Mouse (Mus musculus): ENCODE data around the gene Trappc12. TPM values are rescaled to one million over a fixed set of nuclear protein-coding genes. Genes with fewer than 3 reads are reported as not detected.

Gene Trappc12
- total RNA-seq, 1 experiment = 18.9 TPM

DNA sequence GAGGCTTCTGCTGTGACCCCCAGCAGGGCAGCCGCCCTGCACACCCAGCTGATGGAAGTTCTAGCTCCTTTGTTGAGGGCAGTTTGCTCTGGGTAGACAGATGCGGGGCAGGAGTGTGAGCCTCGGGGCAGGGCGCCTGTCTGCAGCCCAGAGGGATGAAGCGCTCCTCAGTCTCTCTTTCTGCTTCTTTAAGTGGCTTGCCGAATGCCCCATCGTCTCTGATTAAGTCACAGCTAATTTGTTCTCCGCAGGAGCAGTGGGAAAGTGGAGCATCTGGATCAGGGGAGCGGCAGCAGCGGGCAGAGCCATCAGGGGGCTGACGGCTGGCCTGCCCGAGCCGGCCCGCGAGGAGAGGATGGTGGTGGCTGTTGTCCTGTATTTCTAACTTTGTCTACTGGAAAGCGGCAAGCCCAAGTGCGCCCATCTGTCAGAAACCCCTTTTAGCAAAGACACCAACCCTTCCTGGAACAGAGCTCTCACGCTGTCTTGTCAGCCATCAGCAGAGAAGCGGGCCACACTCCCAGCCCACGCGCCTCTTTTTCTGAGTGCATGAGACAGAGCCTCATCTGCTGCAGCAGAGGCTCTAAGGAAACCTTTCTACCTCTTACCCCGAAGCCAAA is 39.6 kb downstream of the Trappc12 start:
- H3K36me3 ChIP-seq (ENCODE audit: control insufficient read depth, insufficient read depth, low read length, poor library complexity, severe bottlenecking) = no peaks in the 10 kb centered on the region; the same call in 1 of the 2 replicates
- no peak overlapping the region for H3K4me3 ChIP-seq (ENCODE audit: insufficient read depth in 1 of 2, low read depth in 1 of 2, low read length in 2 of 2, poor library complexity in 1 of 2, severe bottlenecking in 1 of 2)
- H3K4me1 ChIP-seq (ENCODE audit: control insufficient read depth in 2 of 2, insufficient read depth in 2 of 2, low read length in 2 of 2, poor library complexity in 1 of 2) = no peaks in the 10 kb centered on the region; a peak in 2 of 4 replicates
- no peak overlapping the region for H3K9ac ChIP-seq (ENCODE audit: insufficient read depth, low read depth, low read length, poor library complexity, severe bottlenecking)
- no peak for TF ChIP-seq ZNF384 (IDR thresholded peaks at IDR 0.05; ENCODE audit: low read depth, low read length)
- TF ChIP-seq MAFK (IDR thresholded peaks at IDR 0.05; ENCODE audit: insufficient read depth, low read depth, low read length) = no peak
- no peak for TF ChIP-seq HCFC1 (IDR thresholded peaks at IDR 0.05; ENCODE audit: borderline replicate concordance, insufficient read depth, low read length)
- TF ChIP-seq CHD2 (IDR thresholded peaks at IDR 0.05; ENCODE audit: low read depth, low read length) = no peak
- no peak for TF ChIP-seq ZC3H11A (IDR thresholded peaks at IDR 0.05; ENCODE audit: borderline replicate concordance, low read depth, low read length)
- in situ Hi-C loops (cut with MboI; ENCODE audit: low sequenced_read_pairs in 2 of 2, unreplicated experiment in 2 of 2) = no loop called here
- H3K9me3 ChIP-seq (ENCODE audit: control insufficient read depth, insufficient read depth, low read depth, low read length) = no peaks in the 10 kb centered on the region
- no peak overlapping the region for H3K27ac ChIP-seq (ENCODE audit: insufficient read depth, low read depth, low read length, poor library complexity, severe bottlenecking)
- no peak for DNase-seq (ENCODE audit: low read depth, low spot score)

GRCm38 (mm10) chr12:28708154-28708553 is 42.1 kb downstream of the Trappc12 start:
- Histone ChIP-seq H3K27ac (ENCODE audit: insufficient read depth, low read depth, low read length, poor library complexity, severe bottlenecking) (no peak overlapping the region), H3K4me3 (ENCODE audit: insufficient read depth in 1 of 2, low read depth in 1 of 2, low read length in 2 of 2, poor library complexity in 1 of 2, severe bottlenecking in 1 of 2) (no peak overlapping the region), H3K4me1 (ENCODE audit: control insufficient read depth in 2 of 2, insufficient read depth in 2 of 2, low read length in 2 of 2, poor library complexity in 1 of 2) (peaks cover 0 to 3% of the 10 kb centered on the region in 2 experiments; a peak in 3 of 4 replicates), H3K9ac (ENCODE audit: insufficient read depth, low read depth, low read length, poor library complexity, severe bottlenecking) (no peak overlapping the region), H3K36me3 (ENCODE audit: control insufficient read depth, insufficient read depth, low read length, poor library complexity, severe bottlenecking) (no peaks in the 10 kb centered on the region; the same call in 1 of the 2 replicates), H3K9me3 (ENCODE audit: control insufficient read depth, insufficient read depth, low read depth, low read length) (no peaks in the 10 kb centered on the region)
- in situ Hi-C loops (cut with MboI; ENCODE audit: low sequenced_read_pairs in 2 of 2, unreplicated experiment in 2 of 2) = no loop called here
- DNase-seq (ENCODE audit: low read depth, low spot score) = no peak
- no peak for TF ChIP-seq ZC3H11A (IDR thresholded peaks at IDR 0.05; ENCODE audit: borderline replicate concordance, low read depth, low read length)

DNA sequence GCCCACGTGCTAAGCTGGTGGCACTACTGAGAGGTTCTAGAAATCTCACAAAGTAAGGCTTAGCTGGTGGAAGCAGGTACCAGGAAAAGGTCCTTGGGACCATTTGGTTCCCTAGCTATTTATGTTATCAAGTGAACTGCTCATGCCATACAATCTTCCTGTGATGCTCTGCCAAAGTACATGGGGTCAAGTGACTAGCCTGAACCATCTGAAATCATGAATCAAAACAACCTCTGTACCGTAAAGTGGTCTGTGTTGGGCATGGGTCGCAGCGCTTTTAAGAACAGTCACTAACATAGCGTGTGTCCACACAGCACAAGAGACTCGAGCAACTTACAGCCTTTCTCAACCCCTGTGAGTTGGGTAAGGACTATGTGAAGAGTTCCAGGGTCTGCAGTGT is 45.1 kb downstream of the Trappc12 start:
- H3K27ac ChIP-seq (ENCODE audit: insufficient read depth, low read depth, low read length, poor library complexity, severe bottlenecking) = no peak overlapping the region
- H3K9me3 ChIP-seq (ENCODE audit: control insufficient read depth, insufficient read depth, low read depth, low read length) = no peaks in the 10 kb centered on the region
- H3K9ac ChIP-seq (ENCODE audit: insufficient read depth, low read depth, low read length, poor library complexity, severe bottlenecking) = no peak overlapping the region
- peaks cover 0 to 6% of the 10 kb centered on the region in 2 experiments; a peak in 2 of 4 replicates for H3K4me1 ChIP-seq (ENCODE audit: control insufficient read depth in 2 of 2, insufficient read depth in 2 of 2, low read length in 2 of 2, poor library complexity in 1 of 2)
- no peak for TF ChIP-seq ZNF384 (IDR thresholded peaks at IDR 0.05; ENCODE audit: low read depth, low read length)
- no peak for TF ChIP-seq MAFK (IDR thresholded peaks at IDR 0.05; ENCODE audit: insufficient read depth, low read depth, low read length)
- no peak for TF ChIP-seq HCFC1 (IDR thresholded peaks at IDR 0.05; ENCODE audit: borderline replicate concordance, insufficient read depth, low read length)
- no peak for TF ChIP-seq ZC3H11A (IDR thresholded peaks at IDR 0.05; ENCODE audit: borderline replicate concordance, low read depth, low read length)
- no peak for TF ChIP-seq CHD2 (IDR thresholded peaks at IDR 0.05; ENCODE audit: low read depth, low read length)
- no peak for DNase-seq (ENCODE audit: low read depth, low spot score)
- no peaks in the 10 kb centered on the region; the same call in 1 of the 2 replicates for H3K36me3 ChIP-seq (ENCODE audit: control insufficient read depth, insufficient read depth, low read length, poor library complexity, severe bottlenecking)
- in situ Hi-C loops (cut with MboI; ENCODE audit: low sequenced_read_pairs in 2 of 2, unreplicated experiment in 2 of 2) = no loop called here
- no peak overlapping the region for H3K4me3 ChIP-seq (ENCODE audit: insufficient read depth in 1 of 2, low read depth in 1 of 2, low read length in 2 of 2, poor library complexity in 1 of 2, severe bottlenecking in 1 of 2)

DNA sequence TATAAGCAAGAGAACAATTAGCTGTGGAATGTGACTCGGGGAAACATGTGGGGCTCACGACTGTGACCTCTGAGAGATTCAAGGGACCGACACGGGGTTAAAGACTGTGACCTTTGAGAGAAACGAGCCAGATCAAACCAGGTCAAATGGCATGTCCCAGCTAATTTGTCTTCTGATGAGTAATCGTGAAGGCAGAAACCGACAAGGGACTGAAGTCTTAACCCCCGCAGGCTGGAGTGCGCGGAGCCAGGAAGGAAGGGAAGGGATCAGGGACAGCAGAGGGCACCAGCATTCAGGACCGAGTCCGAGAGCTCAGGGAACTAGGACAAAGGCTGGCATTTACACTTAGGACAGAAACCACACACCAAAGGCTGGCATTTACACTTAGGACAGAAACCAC is 45.9 kb downstream of the Trappc12 start:
- no peak for DNase-seq (ENCODE audit: low read depth, low spot score)
- TF ChIP-seq CHD2 (IDR thresholded peaks at IDR 0.05; ENCODE audit: low read depth, low read length) (no peak), HCFC1 (IDR thresholded peaks at IDR 0.05; ENCODE audit: borderline replicate concordance, insufficient read depth, low read length) (no peak)

DNA sequence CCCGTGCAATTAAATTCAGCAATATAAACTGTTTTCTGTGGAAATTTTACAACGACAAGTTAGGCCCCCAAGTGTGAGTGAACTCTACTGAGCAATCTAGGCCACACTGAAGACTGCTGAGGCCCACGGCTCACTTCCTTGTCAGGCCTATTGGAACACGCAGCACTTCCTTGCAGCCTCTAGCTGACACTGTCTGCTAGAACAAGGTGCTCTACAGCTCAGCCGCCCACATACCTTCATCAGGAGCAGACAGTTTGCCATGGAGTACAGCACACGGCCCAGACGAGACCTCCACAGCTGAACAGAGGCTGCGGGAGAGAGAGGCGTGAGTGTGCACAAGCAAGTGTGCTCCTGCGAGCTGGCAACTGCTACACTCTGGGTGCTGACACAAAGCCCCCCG is 49.0 kb downstream of the Trappc12 start:
- no peak overlapping the region for H3K9ac ChIP-seq (ENCODE audit: insufficient read depth, low read depth, low read length, poor library complexity, severe bottlenecking)
- no peaks in the 10 kb centered on the region for H3K36me3 ChIP-seq (ENCODE audit: control insufficient read depth, insufficient read depth, low read length, poor library complexity, severe bottlenecking)
- no peak overlapping the region for H3K4me3 ChIP-seq (ENCODE audit: insufficient read depth in 1 of 2, low read depth in 1 of 2, low read length in 2 of 2, poor library complexity in 1 of 2, severe bottlenecking in 1 of 2)
- H3K27ac ChIP-seq (ENCODE audit: insufficient read depth, low read depth, low read length, poor library complexity, severe bottlenecking) = no peak overlapping the region
- in situ Hi-C loops (cut with MboI; ENCODE audit: low sequenced_read_pairs in 2 of 2, unreplicated experiment in 2 of 2) = no loop called here
- DNase-seq (ENCODE audit: low read depth, low spot score) = no peak
- H3K9me3 ChIP-seq (ENCODE audit: control insufficient read depth, insufficient read depth, low read depth, low read length) = no peaks in the 10 kb centered on the region
- H3K4me1 ChIP-seq (ENCODE audit: control insufficient read depth in 2 of 2, insufficient read depth in 2 of 2, low read length in 2 of 2, poor library complexity in 1 of 2) = peaks cover 3 to 11% of the 10 kb centered on the region in 2 experiments; a peak in 2 of 4 replicates
- no peak for TF ChIP-seq HCFC1 (IDR thresholded peaks at IDR 0.05; ENCODE audit: borderline replicate concordance, insufficient read depth, low read length)

More for the DNA sequence above, 45.9 kb downstream of the Trappc12 start:
- Histone ChIP-seq H3K4me3 (ENCODE audit: insufficient read depth in 1 of 2, low read depth in 1 of 2, low read length in 2 of 2, poor library complexity in 1 of 2, severe bottlenecking in 1 of 2) (no peak overlapping the region), H3K9me3 (ENCODE audit: control insufficient read depth, insufficient read depth, low read depth, low read length) (no peaks in the 10 kb centered on the region), H3K9ac (ENCODE audit: insufficient read depth, low read depth, low read length, poor library complexity, severe bottlenecking) (no peak overlapping the region), H3K27ac (ENCODE audit: insufficient read depth, low read depth, low read length, poor library complexity, severe bottlenecking) (no peak overlapping the region), H3K36me3 (ENCODE audit: control insufficient read depth, insufficient read depth, low read length, poor library complexity, severe bottlenecking) (no peaks in the 10 kb centered on the region), H3K4me1 (ENCODE audit: control insufficient read depth in 2 of 2, insufficient read depth in 2 of 2, low read length in 2 of 2, poor library complexity in 1 of 2) (peaks cover 3 to 11% of the 10 kb centered on the region in 2 experiments; a peak in 2 of 4 replicates)
- in situ Hi-C loops (cut with MboI; ENCODE audit: low sequenced_read_pairs in 2 of 2, unreplicated experiment in 2 of 2) = no loop called here

All from ES-E14 (cell line).